Mouse (Mus musculus): ENCODE measurements around the gene Gal3st2c. TPM values are rescaled to one million over a fixed set of nuclear protein-coding genes. Genes with fewer than 3 reads are reported as not detected.
"Not testable (repeated sequence)": the region's sequence is repeated elsewhere in the genome, so short reads cannot be mapped to it uniquely, and the experiment has no call there.

Gene Gal3st2c
- total RNA-seq, 2 experiments from 2014 or later: not detected

DNA sequence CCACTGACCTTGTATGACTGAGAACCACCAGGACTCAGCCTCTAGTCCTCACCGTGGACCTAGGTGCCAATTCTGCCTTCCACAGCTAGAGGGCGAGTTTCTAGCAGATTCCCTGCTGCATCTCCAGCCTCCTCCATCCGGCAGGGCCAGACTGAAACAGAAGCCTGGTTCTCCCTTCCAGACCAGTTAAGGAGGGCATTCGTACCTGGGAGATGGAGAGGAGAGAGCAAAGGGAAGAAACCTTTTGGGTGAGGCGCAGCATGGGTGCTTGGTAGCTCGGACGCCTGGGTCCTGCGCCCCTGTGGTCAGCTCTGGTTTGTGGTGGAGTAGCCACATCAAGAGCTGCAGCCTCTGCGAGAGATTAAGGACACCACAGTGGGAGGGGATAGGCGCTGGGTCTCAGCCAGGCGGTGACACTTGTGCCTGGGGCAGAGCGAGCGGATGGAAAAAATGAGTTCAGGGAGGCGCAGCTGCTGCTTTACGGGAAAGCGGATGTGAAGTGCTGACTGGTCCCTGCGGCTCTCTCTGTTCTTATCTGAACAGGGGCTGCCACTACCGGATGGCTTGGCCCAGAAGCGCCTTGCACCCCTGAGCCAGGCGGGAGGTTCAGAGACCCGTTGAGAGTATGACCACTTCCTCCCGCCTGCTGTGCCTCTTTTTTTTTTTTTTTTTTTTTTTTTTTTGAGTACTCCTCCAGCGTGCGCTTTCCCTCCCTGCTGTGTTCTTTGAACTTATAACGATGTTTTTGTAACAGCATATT lies 44.9 kb downstream of the Gal3st2c start:
- ATAC-seq (replicated peaks; ENCODE audit: low FRiP score, low TSS enrichment, poor library complexity, severe bottlenecking): peak; percentile 91

DNA sequence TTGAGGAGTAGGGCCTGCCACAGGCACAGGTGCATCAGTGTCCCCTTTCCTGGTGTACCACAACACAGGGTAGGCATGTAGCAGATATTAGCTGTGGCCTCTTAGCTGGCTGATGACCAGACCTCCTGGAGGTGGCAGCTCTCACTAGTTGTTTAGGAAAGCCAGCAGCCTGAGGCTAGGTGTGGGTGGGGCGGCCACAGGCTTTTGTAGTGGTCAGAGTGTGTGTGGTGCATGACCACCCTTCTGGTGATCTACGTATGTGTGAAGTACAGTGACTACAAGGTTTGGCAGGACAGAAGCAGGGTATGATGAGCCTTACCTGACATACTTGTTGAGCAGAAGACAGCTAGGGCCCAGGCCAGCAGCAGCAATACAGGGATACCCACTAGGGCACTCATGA lies 50.1 kb downstream of the Gal3st2c start:
- no peak for ATAC-seq (replicated peaks; ENCODE audit: low FRiP score, low TSS enrichment, poor library complexity, severe bottlenecking)

DNA sequence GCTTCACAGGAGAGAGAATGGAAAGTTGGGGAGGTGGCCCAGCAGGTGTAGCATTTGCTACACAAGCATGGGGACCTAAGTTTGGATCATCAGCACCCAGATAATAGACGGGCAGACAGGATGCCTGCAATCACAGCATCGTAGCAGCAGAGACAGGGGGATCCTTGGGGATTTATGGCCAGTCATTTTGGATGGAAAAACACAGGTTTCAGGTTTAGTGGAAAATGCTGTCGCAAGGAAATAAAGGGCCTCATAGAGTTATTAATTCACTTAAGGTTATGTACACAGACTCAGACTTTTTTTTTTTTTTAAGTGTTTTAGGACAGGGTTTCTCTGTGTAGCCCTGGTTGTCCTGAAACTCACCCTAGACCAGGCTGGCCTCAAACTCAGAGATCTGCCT lies 55.2 kb downstream of the Gal3st2c start:
- ATAC-seq (replicated peaks; ENCODE audit: low FRiP score, low TSS enrichment, poor library complexity, severe bottlenecking): no peak

DNA sequence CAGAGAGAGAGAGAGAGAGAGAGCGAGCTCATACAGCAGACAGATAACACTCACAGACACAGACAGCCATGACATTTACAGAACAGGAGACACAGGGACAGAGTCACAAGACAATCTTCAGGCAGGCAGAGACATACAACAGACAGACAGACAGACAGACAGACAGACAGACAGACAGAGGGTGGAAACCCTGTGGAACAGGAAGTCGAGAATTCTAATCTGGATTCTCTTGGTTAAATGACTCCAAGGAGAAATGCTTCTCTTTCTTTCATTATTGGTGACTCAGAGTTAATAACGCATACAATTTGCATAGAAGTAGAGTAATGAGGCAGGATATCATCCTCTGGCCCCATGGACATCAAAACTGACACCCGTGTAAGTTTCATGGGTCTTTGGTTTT lies 56.2 kb downstream of the Gal3st2c start:
- no peak for ATAC-seq (replicated peaks; ENCODE audit: low FRiP score, low TSS enrichment, poor library complexity, severe bottlenecking)

DNA sequence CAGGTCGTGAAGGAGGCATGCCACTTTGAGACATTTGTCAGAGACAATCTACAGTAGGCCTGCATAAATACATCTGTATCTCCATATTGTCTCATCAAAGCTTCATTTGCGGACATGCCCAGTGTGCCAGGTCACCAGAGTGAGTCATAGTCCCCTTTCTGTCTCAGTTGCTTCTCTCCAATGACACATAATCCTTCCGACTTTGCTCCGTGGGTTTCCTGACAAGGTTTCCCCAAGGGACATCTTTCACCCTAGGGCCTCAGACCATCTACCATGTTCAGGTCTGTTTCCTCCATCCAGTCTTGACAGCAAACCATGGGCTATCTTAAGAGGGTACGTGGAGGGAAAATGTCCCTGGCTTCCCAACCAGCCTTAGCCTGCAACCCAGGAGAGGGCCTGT lies 60.8 kb downstream of the Gal3st2c start:
- no peak for ATAC-seq (replicated peaks; ENCODE audit: low FRiP score, low TSS enrichment, poor library complexity, severe bottlenecking)

DNA sequence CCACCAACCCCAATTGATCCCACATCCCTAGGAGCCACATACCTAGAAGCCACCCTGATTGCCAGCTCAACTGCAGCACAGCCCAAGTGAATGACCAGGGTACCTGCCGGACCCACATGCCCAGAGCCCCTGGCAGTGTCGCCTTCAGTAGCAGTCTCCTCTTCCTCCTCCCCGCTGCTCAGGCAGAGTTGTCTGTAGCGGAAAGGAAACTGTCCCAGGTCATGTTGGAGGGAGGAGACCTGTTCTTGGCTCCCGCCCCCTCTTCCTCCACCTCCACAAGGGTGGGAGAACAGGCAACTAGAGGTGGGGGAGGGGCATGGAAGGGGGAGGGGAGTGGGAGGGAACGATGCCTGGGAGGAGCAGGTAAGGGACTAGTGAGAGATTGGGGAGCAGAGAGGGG lies 62.1 kb downstream of the Gal3st2c start, which contains the start of gene Pdcd1:
Gene Pdcd1, minus strand, starts transcription at position 181 of the 400 bp plus-strand sequence.
- no peak for ATAC-seq (replicated peaks; ENCODE audit: low FRiP score, low TSS enrichment, poor library complexity, severe bottlenecking)

DNA sequence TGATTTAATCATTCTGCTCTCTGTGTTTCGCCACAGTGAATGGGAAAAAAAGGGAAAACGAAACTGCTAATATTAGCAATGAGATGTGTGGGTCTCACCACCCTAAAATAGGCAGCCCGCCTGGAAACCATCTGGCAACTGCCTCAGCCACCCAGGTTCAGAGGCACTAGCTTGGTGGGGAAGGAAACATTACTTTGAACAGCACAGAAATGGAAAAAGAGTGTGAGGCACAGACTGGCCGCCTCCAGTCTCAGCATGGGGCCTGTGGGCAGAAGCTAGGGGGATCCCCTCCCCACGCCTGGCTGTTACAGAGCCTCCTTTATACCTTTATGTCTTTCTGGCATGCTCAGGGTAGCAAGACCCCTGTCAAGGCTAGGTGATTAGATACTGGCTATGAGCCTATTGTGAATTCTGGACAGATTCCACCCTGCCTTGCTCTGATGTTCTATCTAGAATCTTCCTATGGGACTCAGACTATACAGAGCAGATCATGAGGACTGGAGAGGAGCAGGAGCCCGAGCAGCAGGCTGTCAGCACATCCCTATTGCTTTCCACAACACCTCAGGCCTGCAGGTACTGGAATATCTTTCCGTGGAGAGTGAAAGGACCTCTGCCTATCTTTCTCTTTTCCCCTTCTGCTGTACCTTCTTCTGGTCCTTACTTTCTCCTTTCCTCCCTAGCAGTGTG lies 63.4 kb downstream of the Gal3st2c start:
- ATAC-seq (replicated peaks; ENCODE audit: low FRiP score, low TSS enrichment, poor library complexity, severe bottlenecking): no peak

DNA sequence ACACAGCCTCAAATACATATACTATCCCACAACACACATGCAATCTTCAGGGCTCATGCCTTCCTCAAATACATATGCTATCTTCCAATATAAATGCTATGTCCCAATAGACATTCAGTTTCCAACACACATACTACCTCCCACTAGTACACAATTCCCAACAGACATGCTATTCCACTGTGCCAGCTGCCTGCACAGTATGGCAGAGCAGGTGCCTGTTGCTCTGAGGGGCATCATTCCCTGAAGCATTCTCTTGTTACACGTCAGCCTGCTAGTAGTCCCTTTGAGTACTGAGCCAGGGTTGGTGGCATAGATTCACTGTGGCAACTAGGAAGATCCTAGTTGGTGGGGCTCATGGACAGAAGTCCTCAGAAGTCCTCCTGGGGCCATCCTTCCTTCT lies 64.2 kb downstream of the Gal3st2c start:
- ATAC-seq (replicated peaks; ENCODE audit: low FRiP score, low TSS enrichment, poor library complexity, severe bottlenecking): no peak

DNA sequence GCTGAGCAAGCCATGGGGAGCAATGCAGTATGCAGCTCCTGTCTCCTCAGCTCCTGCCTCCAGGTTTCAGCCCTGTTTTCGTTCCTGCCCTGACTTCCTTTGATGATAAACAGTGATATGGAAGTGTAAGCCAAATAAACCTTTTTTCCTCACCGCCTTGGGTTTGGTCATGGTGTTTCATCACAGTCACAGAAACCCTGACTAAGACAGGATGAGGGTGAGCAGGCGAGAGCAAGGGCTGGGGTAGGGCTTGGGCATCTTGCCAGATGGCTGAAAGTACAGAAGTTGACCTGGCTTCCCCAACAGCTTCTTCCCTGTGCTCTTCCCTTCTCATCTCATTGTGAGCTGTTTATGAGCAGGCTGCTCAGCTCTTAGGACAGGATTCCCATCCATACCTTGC lies 65.7 kb downstream of the Gal3st2c start:
- no peak for ATAC-seq (replicated peaks; ENCODE audit: low FRiP score, low TSS enrichment, poor library complexity, severe bottlenecking)

DNA sequence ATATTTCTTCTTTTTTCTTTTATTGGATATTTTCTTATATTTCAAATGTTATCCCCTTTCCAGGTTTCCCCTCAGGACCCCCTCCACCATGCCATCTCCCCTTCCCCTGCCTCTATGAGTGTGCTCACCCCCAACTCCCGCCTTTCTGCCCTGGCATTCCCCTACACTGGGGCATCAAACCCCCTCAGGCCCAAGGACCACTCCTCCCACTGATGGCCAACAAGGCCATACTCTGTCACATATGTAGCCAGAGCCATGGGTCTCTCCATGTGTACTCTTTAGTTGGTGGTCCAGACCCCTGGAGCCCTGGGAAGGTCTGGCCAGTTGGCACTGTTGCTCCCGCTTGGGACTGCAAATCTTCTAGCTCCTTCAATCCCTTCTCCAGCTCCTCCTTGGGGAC lies 67.1 kb downstream of the Gal3st2c start:
- ATAC-seq (replicated peaks; ENCODE audit: low FRiP score, low TSS enrichment, poor library complexity, severe bottlenecking): no peak

DNA sequence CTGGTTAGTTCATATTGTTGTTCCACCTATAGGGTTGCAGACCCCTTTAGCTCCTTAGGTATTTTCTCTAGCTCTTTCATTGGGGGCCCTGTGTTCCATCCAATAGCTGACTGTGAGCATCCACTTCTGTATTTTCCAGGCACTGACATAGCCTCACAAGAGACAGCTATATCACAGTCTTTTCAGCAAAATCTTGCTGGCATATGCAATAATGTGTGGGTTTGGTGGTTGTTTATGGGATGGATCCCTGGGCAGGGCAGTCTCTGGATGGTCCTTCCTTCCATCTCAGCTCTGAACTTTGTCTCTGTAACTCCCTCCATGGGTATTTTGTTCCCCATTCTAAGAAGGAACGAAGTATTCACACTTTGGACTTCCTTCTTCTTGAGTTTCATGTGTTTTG lies 68.0 kb downstream of the Gal3st2c start:
- ATAC-seq (replicated peaks; ENCODE audit: low FRiP score, low TSS enrichment, poor library complexity, severe bottlenecking): not testable (repeated sequence)

Other genes with a start within 250 kb of the Gal3st2c start
- gene Atg4b, start 239.0 kb upstream of the Gal3st2c start, total RNA-seq (2014; fragmentation: Nextera tagmentation): 57.9 and 79.1 TPM in 2 replicates
- 55.6 and 116 TPM in 2 replicates for gene Atg4b, start 239.0 kb upstream of the Gal3st2c start, total RNA-seq (2017)
- gene Thap4, start 235.6 kb upstream of the Gal3st2c start, total RNA-seq (2014; fragmentation: Nextera tagmentation): 23.6 and 35.0 TPM in 2 replicates
- gene Thap4, start 235.6 kb upstream of the Gal3st2c start, total RNA-seq (2017): 16.5 and 30.0 TPM in 2 replicates
- 264 and 315 TPM in 2 replicates for gene Dtymk, start 188.6 kb upstream of the Gal3st2c start, total RNA-seq (2014; fragmentation: Nextera tagmentation)
- 217 and 254 TPM in 2 replicates for gene Dtymk, start 188.6 kb upstream of the Gal3st2c start, total RNA-seq (2017)
- 17.9 and 18.0 TPM in 2 replicates for gene Ing5, start 186.5 kb upstream of the Gal3st2c start, total RNA-seq (2014; fragmentation: Nextera tagmentation)
- gene Ing5, start 186.5 kb upstream of the Gal3st2c start, total RNA-seq (2017): 44.7 and 53.8 TPM in 2 replicates
- gene D2hgdh, start 165.6 kb upstream of the Gal3st2c start, total RNA-seq (2014; fragmentation: Nextera tagmentation): 13.4 and 22.1 TPM in 2 replicates
- 18.1 and 21.8 TPM in 2 replicates for gene D2hgdh, start 165.6 kb upstream of the Gal3st2c start, total RNA-seq (2017)
- gene Gal3st2, start 129.2 kb upstream of the Gal3st2c start, total RNA-seq (2014; fragmentation: Nextera tagmentation): not detected in 2 replicates
- not detected in 2 replicates for gene Gal3st2, start 129.2 kb upstream of the Gal3st2c start, total RNA-seq (2017)
- not detected in 2 replicates for gene Gal3st2b, start 72.2 kb upstream of the Gal3st2c start, total RNA-seq (2014; fragmentation: Nextera tagmentation)
- gene Gal3st2b, start 72.2 kb upstream of the Gal3st2c start, total RNA-seq (2017): not detected in 2 replicates
- not detected in 2 replicates for gene Neu4, start 29.9 kb downstream of the Gal3st2c start, total RNA-seq (2014; fragmentation: Nextera tagmentation)
- gene Neu4, start 29.9 kb downstream of the Gal3st2c start, total RNA-seq (2017): not detected in 2 replicates
- gene Pdcd1, start 62.0 kb downstream of the Gal3st2c start, total RNA-seq (2014; fragmentation: Nextera tagmentation): 0.94 and 3.9 TPM in 2 replicates
- gene Pdcd1, start 62.0 kb downstream of the Gal3st2c start, total RNA-seq (2017): 0.19 and 0.65 TPM in 2 replicates

Measured in megakaryocyte-erythroid progenitor cell, adult 5-6 weeks (primary cell).